Mouse (Mus musculus) embryo, embryonic 10.5 days (tissue): ENCODE results near the gene Cldn24.

Experiments used
- DNase-seq: peaks from one replicate; pipeline ENCODE4 v3.0.0-alpha.2; 2015; ENCODE audit warnings: low spot score

The Cldn24 gene

DNA sequence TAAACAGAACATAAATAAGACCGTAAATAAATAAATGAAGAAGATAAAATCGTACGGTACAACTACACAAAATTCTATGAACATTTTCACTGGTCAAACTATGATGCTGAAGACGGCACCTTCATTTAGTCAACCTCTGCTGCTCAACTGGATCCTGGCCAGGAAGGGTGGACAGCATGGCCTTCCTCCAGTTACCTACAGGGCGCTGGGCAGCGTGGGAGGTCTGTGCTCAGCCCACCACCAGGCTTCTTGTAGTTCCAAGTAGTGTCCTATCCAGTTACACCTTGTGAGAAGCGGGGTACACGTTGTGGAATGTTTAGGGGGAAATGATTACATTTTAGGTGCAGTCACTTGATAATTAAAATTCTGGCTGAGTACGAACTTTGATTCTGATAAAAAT, 5.0 kb downstream of the Cldn24 start:
- no peak for DNase-seq

DNA sequence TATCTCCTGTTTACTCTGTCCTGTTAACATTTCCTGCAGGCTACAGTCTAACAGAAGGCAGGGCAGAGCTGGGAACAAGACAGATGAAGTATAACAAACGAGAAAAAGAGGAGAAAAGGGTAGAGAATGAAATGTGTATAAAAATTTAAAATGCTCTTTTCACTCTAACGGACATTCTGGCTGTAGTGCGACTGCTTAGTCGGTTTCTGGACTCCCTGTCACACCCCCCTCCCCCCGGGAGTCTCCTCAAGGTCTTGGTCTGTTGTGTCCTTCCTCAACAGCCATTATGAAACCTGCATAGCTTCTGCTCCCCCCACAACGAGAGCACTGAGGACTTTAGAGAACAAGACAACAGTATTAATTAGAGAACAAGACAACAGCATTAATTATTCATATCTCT, 10.7 kb downstream of the Cldn24 start:
- no peak for DNase-seq

DNA sequence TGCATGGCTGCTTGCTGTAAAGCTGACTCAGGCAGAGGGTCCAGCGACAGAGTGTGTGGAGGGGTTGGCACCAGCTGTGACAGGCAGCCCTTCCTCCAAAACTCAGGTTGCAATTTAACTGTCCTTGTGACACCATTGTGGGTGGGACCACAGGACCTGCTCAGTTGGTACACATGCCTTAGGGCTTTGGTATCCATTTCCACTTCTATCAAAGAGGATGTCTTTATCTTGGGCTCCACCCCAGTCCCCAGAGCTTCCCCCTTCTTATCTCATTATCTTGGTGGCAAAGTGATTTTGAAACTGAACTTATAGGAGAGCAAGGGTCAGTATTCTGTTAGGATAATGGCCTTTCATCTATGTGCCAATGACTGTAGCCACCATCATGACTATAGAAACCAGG, 12.0 kb downstream of the Cldn24 start:
- DNase-seq = no peak

- peak; percentile 34 for DNase-seq
Measured at GRCm38 (mm10) chr8:47843063-47843462, 21.1 kb downstream of the Cldn24 start.

DNA sequence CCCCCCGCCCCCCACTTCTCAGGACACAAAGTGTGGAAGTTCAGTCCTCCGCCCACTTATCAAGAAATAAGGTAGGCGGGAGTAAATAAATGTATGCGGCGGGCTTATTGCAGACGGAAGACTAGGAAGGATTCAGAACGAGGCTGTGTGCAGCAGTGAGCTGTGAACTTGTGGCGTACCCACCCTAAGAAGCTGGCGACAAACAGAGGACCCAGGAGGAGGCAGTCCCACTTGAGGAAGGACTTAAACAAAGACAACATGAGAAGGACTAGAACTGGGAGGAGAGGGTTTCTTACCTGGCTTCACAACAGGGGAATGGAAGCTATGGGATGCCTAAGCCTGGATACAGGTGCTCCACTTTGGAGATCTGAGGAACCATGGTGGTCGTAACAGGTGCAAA, 21.7 kb downstream of the Cldn24 start:
- DNase-seq = no peak

GRCm38 (mm10) chr8:47845956-47846355, 24.0 kb downstream of the Cldn24 start:
- peak; percentile 32 for DNase-seq

GRCm38 (mm10) chr8:47847161-47847560, 25.2 kb downstream of the Cldn24 start:
- no peak for DNase-seq

DNA sequence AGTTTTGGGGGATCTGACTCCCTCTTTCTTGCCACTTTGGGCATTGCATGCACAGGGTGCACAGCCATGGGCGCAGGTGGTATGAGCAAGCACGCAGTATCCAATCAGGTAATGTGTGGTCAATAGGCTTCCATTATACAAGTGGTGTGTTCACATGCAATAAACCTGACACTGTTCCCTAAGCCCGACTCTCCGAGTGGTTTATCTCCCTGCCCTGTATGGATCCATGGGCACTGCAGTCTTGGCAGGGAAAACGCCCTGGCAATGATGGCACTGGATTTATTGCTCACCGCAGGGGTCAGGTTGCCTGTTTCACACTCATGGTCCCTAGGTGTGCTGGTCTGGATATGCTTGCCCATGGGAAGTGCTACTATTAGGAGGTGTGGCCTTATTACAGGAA, 26.0 kb downstream of the Cldn24 start:
- no peak for DNase-seq

- DNase-seq = no peak
Measured at GRCm38 (mm10) chr8:47849842-47850241, 27.9 kb downstream of the Cldn24 start.

- DNase-seq = no peak
Measured at GRCm38 (mm10) chr8:47851824-47852502, 30.0 kb downstream of the Cldn24 start.

- DNase-seq = no peak
Measured at GRCm38 (mm10) chr8:47852737-47853136, 30.8 kb downstream of the Cldn24 start.

GRCm38 (mm10) chr8:47853356-47853755, 31.4 kb downstream of the Cldn24 start:
- DNase-seq = no peak

GRCm38 (mm10) chr8:47859259-47859658, 37.3 kb downstream of the Cldn24 start:
- DNase-seq = no peak

- DNase-seq = no peak
Measured at GRCm38 (mm10) chr8:47866568-47866967, 44.6 kb downstream of the Cldn24 start.

- DNase-seq = peak; percentile 87
Measured at GRCm38 (mm10) chr8:47867067-47867466, 45.1 kb downstream of the Cldn24 start.
